Mouse (Mus musculus) liver, embryonic 18 days (tissue): ENCODE measurements around the gene Il11ra1. TPM values are rescaled to one million over a fixed set of nuclear protein-coding genes. Genes with fewer than 3 reads are reported as not detected.

ENCODE experiments used
- polyA plus RNA-seq: library from polyadenylated mRNA; depleted of rRNA; stranded (reverse); fragments of >200 nt; gene quantifications from 2 replicates; pipeline ENCODE4 v1.2.3, GENCODE M21; 2012; rRNA removed

Gene Il11ra1
- 23.0 and 25.1 TPM in 2 replicates for polyA plus RNA-seq

GRCm38 (mm10) chr4:41699783-41700182, at the start of gene Il11ra1:
Il11ra1 (plus strand) TSS chr4:41699989.

DNA sequence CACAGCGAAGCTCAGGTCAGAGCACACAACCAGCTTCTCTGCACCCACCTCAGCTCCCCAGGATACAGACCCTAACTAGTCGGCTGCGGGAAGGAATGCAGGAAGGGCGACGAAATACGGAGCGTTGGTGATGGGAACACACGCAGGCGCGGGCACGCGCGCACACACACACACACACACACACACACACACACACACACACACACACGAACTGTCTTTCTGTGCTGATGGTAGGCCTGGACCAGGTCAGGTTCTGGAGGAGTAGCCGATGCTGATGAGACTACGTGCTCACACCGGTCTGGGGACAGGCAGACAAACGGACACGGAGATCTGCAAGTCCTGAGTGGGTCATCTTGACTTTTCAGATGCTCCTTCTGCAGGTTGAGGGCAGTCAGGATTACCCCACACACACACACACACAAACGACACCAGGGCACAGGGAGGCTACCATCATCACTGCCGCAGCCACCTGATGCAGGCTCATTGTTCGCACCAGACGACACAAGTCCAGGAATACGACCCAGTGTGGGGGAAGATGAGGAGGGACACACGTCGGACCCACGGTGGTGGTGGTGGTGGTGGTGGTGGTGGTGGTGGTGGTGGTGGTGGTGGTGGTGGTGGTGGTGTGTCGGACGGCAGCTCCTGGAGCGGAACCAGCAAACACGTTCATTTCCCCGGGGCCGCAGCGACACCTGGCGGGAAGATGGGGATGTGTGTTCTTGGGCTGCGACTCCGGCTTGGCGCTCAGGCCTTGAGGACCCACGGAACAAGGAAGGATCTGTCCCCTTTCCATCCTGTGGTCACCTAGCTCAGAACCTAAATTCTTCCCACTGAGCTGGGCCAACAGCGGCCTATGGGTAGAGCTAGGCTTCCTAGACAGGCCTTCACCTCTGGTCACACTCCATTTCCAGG, 2.6 kb upstream of the Il11ra1 start, which contains the start of gene Cntfr:
Gene Cntfr, minus strand, starts transcription at position 160 of the 912 bp plus-strand sequence.

GRCm38 (mm10) chr4:41713197-41714067, 13.6 kb downstream of the Il11ra1 start, which contains the start of gene Rpp25l:
Rpp25l (minus strand) TSS chr4:41713534.

DNA sequence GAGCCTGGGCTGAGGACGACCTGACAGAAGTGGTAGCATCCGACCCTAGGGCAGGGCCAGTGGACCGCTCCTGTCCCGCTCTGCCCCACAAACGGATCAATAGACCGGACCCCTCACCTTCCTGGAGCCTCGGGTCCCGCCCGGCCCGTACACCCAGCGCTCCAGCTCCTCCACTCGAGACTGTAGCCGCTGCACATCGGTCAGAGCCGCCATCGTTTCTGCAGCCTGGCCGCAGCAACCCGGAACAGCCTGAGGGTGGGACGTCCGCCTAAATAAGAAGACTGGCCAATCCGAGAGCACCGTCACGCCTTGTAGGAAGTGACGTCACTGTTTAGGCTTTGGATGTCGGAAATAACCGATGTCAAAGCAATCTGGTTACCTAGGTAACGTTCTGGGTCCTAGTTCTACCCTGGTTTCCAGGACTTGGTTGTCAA, 23.1 kb downstream of the Il11ra1 start, which contains the start of gene Dctn3:
Gene Dctn3, minus strand, starts transcription at position 253 of the 434 bp plus-strand sequence.

GRCm38 (mm10) chr4:41731052-41731765, 31.4 kb downstream of the Il11ra1 start, which contains the start of gene Arid3c:
Arid3c (minus strand) TSS chr4:41731142.

DNA sequence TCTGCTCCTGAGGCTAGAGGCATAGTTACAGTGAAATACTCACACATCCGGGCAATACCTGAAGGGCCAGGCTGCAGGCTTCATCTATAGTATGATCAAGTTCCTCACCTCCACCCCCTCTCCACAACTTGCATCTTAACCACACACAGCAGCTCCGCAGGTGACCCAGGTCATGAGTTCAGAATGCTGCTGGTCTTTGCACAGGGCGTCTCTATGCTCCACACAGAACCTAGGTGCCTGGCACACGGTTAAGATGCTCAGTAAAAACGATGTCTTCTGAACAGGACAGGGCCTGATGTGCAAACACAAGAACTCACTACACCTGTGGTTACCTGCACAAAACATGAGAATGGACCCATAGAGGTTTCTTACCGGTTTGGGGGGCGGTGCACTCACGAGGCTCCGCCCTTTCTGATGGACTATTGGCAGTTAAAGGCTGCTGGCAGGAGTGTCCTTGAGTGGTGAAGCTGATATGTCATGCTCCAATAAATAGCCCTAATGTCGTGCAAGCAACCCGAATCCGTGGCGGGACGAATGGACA, 55.1 kb downstream of the Il11ra1 start, which contains the start of gene Galt:
Gene Galt, plus strand, starts transcription at position 432 of the 541 bp plus-strand sequence.

DNA sequence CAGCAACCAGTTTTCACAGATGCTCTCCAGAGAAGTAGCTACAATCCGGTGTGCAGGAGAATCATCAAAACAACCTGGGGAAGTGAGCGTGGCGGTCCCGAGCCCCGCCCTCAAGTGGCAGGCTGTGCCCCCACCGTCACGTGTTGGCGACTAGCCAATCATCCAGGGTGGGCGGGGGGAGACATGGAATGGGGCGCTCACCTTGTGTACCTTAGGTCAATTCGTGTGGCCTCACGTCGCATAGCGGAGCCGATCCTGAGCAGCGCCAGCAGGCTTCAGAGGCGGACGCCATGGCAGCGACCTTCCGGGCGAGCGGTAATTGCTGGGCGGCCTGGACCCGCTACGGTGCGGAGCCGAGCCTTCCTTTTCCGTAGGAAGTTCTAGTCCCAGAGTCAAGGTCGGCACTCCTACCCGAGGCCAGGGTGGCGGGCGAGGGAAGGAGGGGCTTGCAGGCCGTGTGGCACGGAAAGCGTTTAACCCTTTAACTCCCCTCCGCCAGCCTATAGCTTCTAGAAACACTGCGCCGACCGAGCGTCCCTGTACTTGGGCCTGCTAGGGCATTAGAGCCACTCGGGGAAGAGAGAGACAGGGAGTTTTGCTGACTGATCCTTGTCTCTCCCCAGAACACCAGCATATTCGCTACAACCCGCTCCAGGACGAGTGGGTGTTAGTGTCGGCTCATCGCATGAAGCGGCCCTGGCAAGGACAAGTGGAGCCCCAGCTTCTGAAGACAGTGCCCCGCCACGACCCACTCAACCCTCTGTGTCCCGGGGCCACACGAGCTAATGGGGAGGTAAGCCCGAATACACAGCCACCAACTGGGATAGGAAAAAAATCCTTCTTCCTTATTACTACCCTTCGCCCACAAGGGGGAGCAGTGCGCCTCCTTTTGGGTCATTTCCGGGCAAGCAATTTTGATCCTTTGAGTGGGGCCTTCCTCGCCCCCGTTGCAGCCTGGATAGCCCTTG, 55.8 kb downstream of the Il11ra1 start, which contains the start of gene Sigmar1:
Gene Sigmar1, minus strand, starts transcription at position 820 of the 968 bp plus-strand sequence.

GRCm38 (mm10) chr4:41774002-41774401, 74.2 kb downstream of the Il11ra1 start, which contains the start of gene Ccl27a:
Ccl27a (minus strand) TSS chr4:41774247.

Other genes starting within 250 kb of the Il11ra1 start
- 1.8 and 1.9 TPM in 2 replicates for gene Kif24, start 235.1 kb upstream of the Il11ra1 start, polyA plus RNA-seq
- gene Nudt2, start 234.8 kb upstream of the Il11ra1 start, polyA plus RNA-seq, result 11.7 and 12.6 TPM in 2 replicates
- gene AI464131, start 196.9 kb upstream of the Il11ra1 start, polyA plus RNA-seq, result 2.4 and 2.8 TPM in 2 replicates
- gene 1110017D15Rik, start 182.7 kb upstream of the Il11ra1 start, polyA plus RNA-seq, result 0.02 and 0.03 TPM in 2 replicates
- 2.5 and 2.7 TPM in 2 replicates for gene Fam219a, start 130.5 kb upstream of the Il11ra1 start, polyA plus RNA-seq
- 3.5 and 3.7 TPM in 2 replicates for gene Dnaic1, start 130.2 kb upstream of the Il11ra1 start, polyA plus RNA-seq
- gene Enho, start 59.7 kb upstream of the Il11ra1 start, polyA plus RNA-seq, result 5.7 and 5.8 TPM in 2 replicates
- gene Cntfr, start 2.9 kb upstream of the Il11ra1 start, polyA plus RNA-seq, result 0.30 and 0.56 TPM in 2 replicates
- 20.0 and 24.3 TPM in 2 replicates for gene Rpp25l, start 13.5 kb downstream of the Il11ra1 start, polyA plus RNA-seq
- 34.3 and 35.2 TPM in 2 replicates for gene Dctn3, start 23.2 kb downstream of the Il11ra1 start, polyA plus RNA-seq
- gene Arid3c, start 31.2 kb downstream of the Il11ra1 start, polyA plus RNA-seq, result 0.03 TPM in 1 of 2 replicates, not detected in the other
- 79.5 and 86.9 TPM in 2 replicates for gene Galt, start 55.2 kb downstream of the Il11ra1 start, polyA plus RNA-seq
- gene Sigmar1, start 56.2 kb downstream of the Il11ra1 start, polyA plus RNA-seq, result 78.6 and 102 TPM in 2 replicates
- 13.5 and 15.0 TPM in 2 replicates for gene Ccl27a, start 74.3 kb downstream of the Il11ra1 start, polyA plus RNA-seq
- not detected in 2 replicates for gene Gm21541, start 203.6 kb downstream of the Il11ra1 start, polyA plus RNA-seq
- 0.24 and 0.64 TPM in 2 replicates for gene Gm20878, start 241.6 kb downstream of the Il11ra1 start, polyA plus RNA-seq